Mouse (Mus musculus): ENCODE results near the gene Krt25. TPM values are rescaled to one million over a fixed set of nuclear protein-coding genes. Genes with fewer than 3 reads are reported as not detected.

The Krt25 gene
- 0.19 and 0.35 TPM in 2 replicates for polyA plus RNA-seq (2015; fragmentation: Nextera tagmentation; extraction: Ambion mirVana)

GRCm38 (mm10) chr11:99322851-99323250 lies at the start of gene Krt25:
Krt25 (minus strand) TSS chr11:99322951.
- H3K4me1 ChIP-seq (replicated peaks), result no peaks in the 10 kb centered on the region
- H3K9ac ChIP-seq, result no peak within 1 kb of the TSS
- no peak for ATAC-seq (ENCODE audit: low FRiP score)
- H3K4me3 ChIP-seq, result no peak within 1 kb of the TSS
- 95% methylated on average over 11 of the region's 11 CpGs for WGBS
- no peak within 1 kb of the TSS for H3K27ac ChIP-seq
- H3K27me3 ChIP-seq, result 0 out of 2 replicates have a peak, but pooled peaks cover 3% of the 10 kb centered on the region
- H3K4me2 ChIP-seq, result no peak within 1 kb of the TSS
- H3K9me3 ChIP-seq, result no peaks in the 10 kb centered on the region
- H3K36me3 ChIP-seq, result no peaks in the 10 kb centered on the region

GRCm38 (mm10) chr11:99369853-99370451 lies 47.2 kb upstream of the Krt25 start:
- Histone ChIP-seq H3K4me2 (no peak overlapping the region), H3K27me3 (0 out of 2 replicates have a peak, but pooled peaks cover 8% of the 10 kb centered on the region), H3K36me3 (no peaks in the 10 kb centered on the region), H3K4me1 (replicated peaks) (no peaks in the 10 kb centered on the region), H3K9ac (no peak overlapping the region), H3K27ac (no peak overlapping the region), H3K4me3 (no peak overlapping the region), H3K9me3 (no peaks in the 10 kb centered on the region)
- 81% methylated on average over 8 of the region's 8 CpGs for WGBS
- ATAC-seq (ENCODE audit: low FRiP score), result no peak

- Histone ChIP-seq H3K27me3 (0 out of 2 replicates have a peak, but pooled peaks cover 8% of the 10 kb centered on the region), H3K4me1 (replicated peaks) (no peaks in the 10 kb centered on the region), H3K4me3 (no peak overlapping the region), H3K9me3 (no peaks in the 10 kb centered on the region), H3K36me3 (no peaks in the 10 kb centered on the region), H3K4me2 (no peak overlapping the region), H3K27ac (no peak overlapping the region), H3K9ac (no peak overlapping the region)
- WGBS, result 11% methylated on average over 3 of the region's 3 CpGs
- ATAC-seq (ENCODE audit: low FRiP score), result no peak
These were observed 46.5 kb upstream of the Krt25 start for GRCm38 (mm10) chr11:99369229-99369628.

- Histone ChIP-seq H3K4me3 (no peak overlapping the region), H3K36me3 (no peaks in the 10 kb centered on the region), H3K9ac (no peak overlapping the region), H3K4me1 (replicated peaks) (no peaks in the 10 kb centered on the region), H3K9me3 (no peaks in the 10 kb centered on the region), H3K27ac (no peak overlapping the region), H3K4me2 (no peak overlapping the region), H3K27me3 (0 out of 2 replicates have a peak, but pooled peaks cover 5% of the 10 kb centered on the region)
- no peak for ATAC-seq (ENCODE audit: low FRiP score)
- 49% methylated on average over 10 of the region's 10 CpGs for WGBS
These were observed 44.0 kb upstream of the Krt25 start for GRCm38 (mm10) chr11:99366791-99367190.

- Histone ChIP-seq H3K4me3 (no peak overlapping the region), H3K9me3 (no peaks in the 10 kb centered on the region), H3K4me1 (replicated peaks) (no peaks in the 10 kb centered on the region), H3K9ac (no peak overlapping the region), H3K36me3 (no peaks in the 10 kb centered on the region), H3K4me2 (no peak overlapping the region), H3K27me3 (0 out of 2 replicates have a peak, but pooled peaks cover 5% of the 10 kb centered on the region), H3K27ac (no peak overlapping the region)
- WGBS, result 29% methylated on average over 9 of the region's 9 CpGs
- no peak for ATAC-seq (ENCODE audit: low FRiP score)
These were observed 41.7 kb upstream of the Krt25 start for GRCm38 (mm10) chr11:99364412-99364811.

- no peak for ATAC-seq (ENCODE audit: low FRiP score)
- no peaks in the 10 kb centered on the region for H3K4me1 ChIP-seq (replicated peaks)
- H3K4me2 ChIP-seq, result no peak overlapping the region
- H3K9me3 ChIP-seq, result no peaks in the 10 kb centered on the region
- WGBS, result 91% methylated on average over 8 of the region's 8 CpGs
- no peaks in the 10 kb centered on the region for H3K36me3 ChIP-seq
- H3K27me3 ChIP-seq, result no peaks in the 10 kb centered on the region
- H3K27ac ChIP-seq, result no peak overlapping the region
- H3K9ac ChIP-seq, result no peak overlapping the region
- no peak overlapping the region for H3K4me3 ChIP-seq
These were observed 38.7 kb upstream of the Krt25 start for GRCm38 (mm10) chr11:99361423-99361822.

GRCm38 (mm10) chr11:99351004-99351403 lies 28.3 kb upstream of the Krt25 start, which contains the start of gene Krt27:
Krt27 (minus strand) TSS chr11:99351104.
- H3K4me3 ChIP-seq, result no peak within 1 kb of the TSS
- no peak within 1 kb of the TSS for H3K4me2 ChIP-seq
- ATAC-seq (ENCODE audit: low FRiP score), result no peak
- no peak within 1 kb of the TSS for H3K27ac ChIP-seq
- 86% methylated on average over 12 of the region's 12 CpGs for WGBS
- no peaks in the 10 kb centered on the region for H3K9me3 ChIP-seq
- H3K9ac ChIP-seq, result no peak within 1 kb of the TSS
- H3K36me3 ChIP-seq, result no peaks in the 10 kb centered on the region
- H3K4me1 ChIP-seq (replicated peaks), result no peaks in the 10 kb centered on the region
- H3K27me3 ChIP-seq, result no peaks in the 10 kb centered on the region

- Histone ChIP-seq H3K36me3 (no peaks in the 10 kb centered on the region), H3K27ac (peak overlapping the region; percentile 35; the same call in 1 of the 2 replicates), H3K4me3 (no peak overlapping the region), H3K4me2 (no peak overlapping the region), H3K4me1 (replicated peaks) (peaks cover 6% of the 10 kb centered on the region), H3K9me3 (no peaks in the 10 kb centered on the region), H3K9ac (no peak overlapping the region), H3K27me3 (no peaks in the 10 kb centered on the region)
- ATAC-seq (ENCODE audit: low FRiP score), result no peak
- 20% methylated on average over 11 of the region's 11 CpGs for WGBS
These were observed 16.6 kb upstream of the Krt25 start for GRCm38 (mm10) chr11:99339299-99339847.

- no peak within 1 kb of the TSS for H3K4me3 ChIP-seq
- WGBS, result 88% methylated on average over 11 of the region's 11 CpGs
These were observed 15.1 kb upstream of the Krt25 start, which contains the start of gene Krt26 for GRCm38 (mm10) chr11:99337866-99338265. Krt26 (minus strand) TSS chr11:99337966.

GRCm38 (mm10) chr11:99333426-99333825 lies 10.7 kb upstream of the Krt25 start:
- no peaks in the 10 kb centered on the region for H3K9me3 ChIP-seq
- ATAC-seq (ENCODE audit: low FRiP score), result no peak
- H3K9ac ChIP-seq, result no peak overlapping the region
- H3K27ac ChIP-seq, result no peak overlapping the region
- no peak overlapping the region for H3K4me3 ChIP-seq
- WGBS, result 49% methylated on average over 13 of the region's 13 CpGs
- H3K27me3 ChIP-seq, result no peaks in the 10 kb centered on the region
- no peaks in the 10 kb centered on the region for H3K36me3 ChIP-seq
- no peak overlapping the region for H3K4me2 ChIP-seq
- peaks cover 7% of the 10 kb centered on the region; the same call in 1 of the 2 replicates for H3K4me1 ChIP-seq (replicated peaks)

More at GRCm38 (mm10) chr11:99337866-99338265, 15.1 kb upstream of the Krt25 start, which contains the start of gene Krt26:
- Histone ChIP-seq H3K9me3 (no peaks in the 10 kb centered on the region), H3K4me1 (replicated peaks) (peaks cover 14% of the 10 kb centered on the region), H3K36me3 (no peaks in the 10 kb centered on the region), H3K9ac (no peak within 1 kb of the TSS), H3K27ac (no peak within 1 kb of the TSS), H3K27me3 (no peaks in the 10 kb centered on the region), H3K4me2 (no peak within 1 kb of the TSS)
- ATAC-seq (ENCODE audit: low FRiP score), result no peak

- H3K9ac ChIP-seq, result no peak overlapping the region
- peaks cover 7% of the 10 kb centered on the region; the same call in 1 of the 2 replicates for H3K4me1 ChIP-seq (replicated peaks)
- ATAC-seq (ENCODE audit: low FRiP score), result no peak
- no peak overlapping the region for H3K27ac ChIP-seq
- WGBS, result 65% methylated on average over 2 of the region's 2 CpGs
- H3K4me2 ChIP-seq, result no peak overlapping the region
- no peak overlapping the region for H3K4me3 ChIP-seq
- H3K9me3 ChIP-seq, result no peaks in the 10 kb centered on the region
- no peaks in the 10 kb centered on the region for H3K36me3 ChIP-seq
- no peaks in the 10 kb centered on the region for H3K27me3 ChIP-seq
These were observed 6.9 kb upstream of the Krt25 start for GRCm38 (mm10) chr11:99329655-99330054.

GRCm38 (mm10) chr11:99321094-99321493 lies 1.7 kb downstream of the Krt25 start:
- 0 out of 2 replicates have a peak, but pooled peaks cover 3% of the 10 kb centered on the region for H3K27me3 ChIP-seq
- H3K4me1 ChIP-seq (replicated peaks), result peaks cover 8% of the 10 kb centered on the region
- no peak overlapping the region for H3K4me3 ChIP-seq
- H3K9me3 ChIP-seq, result no peaks in the 10 kb centered on the region
- H3K27ac ChIP-seq, result no peak overlapping the region
- WGBS, result 90% methylated on average over 14 of the region's 14 CpGs
- ATAC-seq (ENCODE audit: low FRiP score), result no peak
- H3K9ac ChIP-seq, result no peak overlapping the region
- H3K4me2 ChIP-seq, result no peak overlapping the region
- no peaks in the 10 kb centered on the region for H3K36me3 ChIP-seq

- Histone ChIP-seq H3K4me2 (no peak overlapping the region), H3K4me3 (no peak overlapping the region), H3K9me3 (no peaks in the 10 kb centered on the region), H3K27ac (no peak overlapping the region), H3K27me3 (0 out of 2 replicates have a peak, but pooled peaks cover 3% of the 10 kb centered on the region), H3K4me1 (replicated peaks) (peaks cover 8% of the 10 kb centered on the region), H3K9ac (no peak overlapping the region), H3K36me3 (no peaks in the 10 kb centered on the region)
- no peak for ATAC-seq (ENCODE audit: low FRiP score)
- WGBS, result 85% methylated on average over 9 of the region's 9 CpGs
These were observed 3.6 kb downstream of the Krt25 start for GRCm38 (mm10) chr11:99319127-99319526.

Measured in hindbrain, embryonic 13.5 days (tissue).